Mouse (Mus musculus) ES-E14 (cell line): Measurements from ENCODE around the gene Snrnp200.

Experiments
- CHD2 ChIP-seq: IDR thresholded peaks from 2 replicates; pipeline ENCODE4 v1.6.1; 2014; ENCODE audit warnings: mild to moderate bottlenecking, low read depth, low read length, inconsistent platforms
- HCFC1 ChIP-seq: IDR thresholded peaks from 2 replicates; pipeline ENCODE4 v1.6.1; 2012; ENCODE audit warnings: low read length, inconsistent platforms, borderline replicate concordance; ENCODE audit not compliant: insufficient read depth
- MAFK ChIP-seq: IDR thresholded peaks from 2 replicates; pipeline ENCODE4 v1.6.1; 2014; ENCODE audit warnings: mild to moderate bottlenecking, low read depth, low read length, inconsistent platforms; ENCODE audit not compliant: insufficient read depth
- ZC3H11A ChIP-seq: IDR thresholded peaks from 2 replicates; pipeline ENCODE4 v1.6.1; 2012; ENCODE audit warnings: low read depth, mild to moderate bottlenecking, inconsistent platforms, low read length, borderline replicate concordance
- ZNF384 ChIP-seq: IDR thresholded peaks from 2 replicates; pipeline ENCODE4 v1.6.1; 2012; ENCODE audit warnings: low read depth, low read length, inconsistent platforms

DNA sequence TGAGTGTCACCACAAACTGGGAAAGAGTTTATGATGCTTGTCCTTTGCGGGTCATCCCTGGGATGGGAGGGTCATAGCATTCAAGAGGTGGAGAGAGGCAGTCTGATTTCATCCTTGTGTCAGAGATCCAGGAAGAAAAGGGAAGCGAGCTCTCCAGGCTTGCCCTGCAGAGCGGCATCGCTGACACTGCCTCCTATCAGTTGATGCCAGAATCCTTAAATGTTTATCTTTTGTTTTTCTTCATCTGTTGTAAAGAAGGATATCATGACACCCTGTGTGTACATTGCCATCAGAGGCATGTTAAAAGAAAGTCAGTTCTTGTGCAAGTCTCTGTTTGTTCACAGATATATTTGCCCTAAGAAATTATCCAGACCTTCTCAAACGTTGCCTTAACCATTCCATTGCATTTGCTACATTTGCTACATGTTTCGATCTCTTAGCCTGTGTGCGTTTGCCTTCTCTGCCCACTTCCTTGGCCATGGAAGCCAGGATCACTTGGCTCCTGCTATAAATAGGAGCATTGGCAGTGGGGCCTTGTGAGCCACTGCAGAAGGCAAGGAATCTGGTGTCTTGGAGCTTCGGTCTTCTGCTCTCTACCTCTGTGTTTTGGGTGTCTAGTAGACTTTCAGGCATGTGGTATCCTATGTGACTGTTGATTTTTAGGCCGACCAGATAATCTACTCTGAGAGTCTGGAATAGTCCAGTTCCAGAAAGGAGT, 42.3 kb downstream of the Snrnp200 start:
- TF ChIP-seq HCFC1 (no peak), ZC3H11A (no peak), ZNF384 (no peak), MAFK (no peak), CHD2 (no peak)
